Mouse (Mus musculus): ENCODE results near the gene Apol8.

- TF ChIP-seq CTCF (IDR thresholded peaks at IDR 0.05; ENCODE audit: extremely low read depth, insufficient read depth, low read length) (no peak), POLR2A (IDR thresholded peaks at IDR 0.05; ENCODE audit: extremely low read depth, insufficient read depth, low read length) (peak; percentile 70)
Measured at GRCm38 (mm10) chr15:77784039-77784824, 27.4 kb upstream of the Apol8 start.
